Mouse (Mus musculus) kidney, adult 2 months (tissue): ENCODE measurements around the gene Add3. TPM values are rescaled to one million over a fixed set of nuclear protein-coding genes. Genes with fewer than 3 reads are reported as not detected.

Experiments used
- DNase-seq: peaks from one replicate; pipeline ENCODE4 v3.0.0; 2021
- H3K27ac ChIP-seq: fragments of 200-500 bp; 2 replicates; pipeline ENCODE4 v1.5.1; 2012; ENCODE audit warnings: low read depth, low read length, control low read depth, inconsistent platforms; ENCODE audit not compliant: insufficient read depth
- H3K27me3 ChIP-seq: fragments of 200-500 bp; replicated peaks from 2 replicates; pipeline ENCODE4 v1.6.1; 2012; ENCODE audit warnings: mild to moderate bottlenecking, moderate library complexity, low read length, inconsistent platforms; ENCODE audit not compliant: control insufficient read depth, insufficient read depth
- H3K36me3 ChIP-seq: fragments of 200-500 bp; 2 replicates; pipeline ENCODE4 v1.6.1; 2012; ENCODE audit warnings: mild to moderate bottlenecking, moderate library complexity, low read length, inconsistent platforms; ENCODE audit not compliant: control insufficient read depth, insufficient read depth
- H3K4me1 ChIP-seq: fragments of 200-500 bp; 2 replicates; pipeline ENCODE4 v1.6.1; 2011; ENCODE audit warnings: low read length; ENCODE audit not compliant: control insufficient read depth, insufficient read depth
- H3K4me3 ChIP-seq: fragments of 200-500 bp; 2 replicates; pipeline ENCODE4 v1.5.1; 2011; ENCODE audit warnings: mild to moderate bottlenecking, low read depth, low read length, control low read depth; ENCODE audit not compliant: insufficient read depth
- CTCF ChIP-seq: fragments of 200-500 bp; conservative IDR thresholded peaks from 2 replicates; pipeline ENCODE4 v1.5.1; 2011; ENCODE audit warnings: low read depth, mild to moderate bottlenecking, control low read depth, low read length, moderate library complexity, mixed read lengths; ENCODE audit not compliant: insufficient read depth, insufficient read length
- POLR2A ChIP-seq: fragments of 200-500 bp; IDR thresholded peaks from one replicate; pipeline ENCODE4 v1.6.1; 2011; ENCODE audit warnings: low read depth, low read length, control low read depth
- WGBS: fragments of 180-500 bp; shearing (Covaris S2); methylation state at CpG from one replicate; pipeline ENCODE4 v1.1.7; 2018; 5-methylcytosine and 5-hydroxymethylcytosine counted together
- polyA plus RNA-seq: library from polyadenylated mRNA; depleted of rRNA; stranded (reverse); fragments of >200 nt; gene quantifications from 2 replicates; pipeline ENCODE4 v1.2.3, GENCODE M21; 2012

Gene Add3
- polyA plus RNA-seq, 1 experiment, result 61.6 TPM

DNA sequence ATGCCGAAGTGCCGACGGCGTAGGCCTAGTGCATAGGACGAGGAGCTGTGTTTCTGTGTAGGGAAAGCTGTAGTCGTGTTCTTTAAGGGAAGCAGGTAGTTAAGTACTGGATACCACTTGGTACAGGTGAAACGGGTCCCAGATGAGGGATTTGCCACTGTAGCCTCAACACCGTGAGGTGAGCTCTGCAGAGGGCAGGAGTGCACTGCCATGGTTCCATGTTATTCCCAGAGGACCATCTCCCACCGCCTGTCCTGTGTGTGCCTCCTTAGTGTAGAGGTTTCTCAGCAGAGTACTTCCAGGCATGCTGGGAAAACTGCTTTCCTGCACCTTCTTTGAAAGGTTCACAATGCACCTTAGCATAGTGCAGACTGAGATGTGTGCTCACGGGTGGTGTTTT is 26.1 kb downstream of the Add3 start:
- H3K4me3 ChIP-seq, result no peak overlapping the region
- no peak for DNase-seq
- no peak for TF ChIP-seq POLR2A
- no peak for TF ChIP-seq CTCF
- no peaks in the 10 kb centered on the region for H3K27me3 ChIP-seq
- peaks cover 14% of the 10 kb centered on the region for H3K4me1 ChIP-seq
- H3K27ac ChIP-seq, result no peak overlapping the region
- WGBS, result 88% methylated on average over 10 of the region's 10 CpGs
- no peaks in the 10 kb centered on the region for H3K36me3 ChIP-seq

DNA sequence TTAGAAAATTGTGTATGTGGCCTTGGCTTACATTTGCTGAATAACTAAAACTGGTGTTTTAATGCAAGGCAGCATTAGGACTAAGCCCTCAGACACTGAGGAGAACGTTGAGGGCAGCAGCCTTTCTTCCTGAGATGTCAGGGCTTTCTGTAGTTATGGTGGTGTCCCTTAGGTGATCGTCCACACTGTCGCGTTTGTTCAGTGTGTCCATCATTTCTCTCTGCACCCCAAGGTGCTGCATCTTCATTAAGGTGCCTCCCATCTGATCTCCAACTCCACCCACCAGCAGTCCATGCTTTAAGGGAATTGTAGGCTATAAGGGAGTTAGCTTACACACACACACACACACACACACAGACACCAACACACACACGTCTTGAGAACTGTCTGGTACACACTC is 28.3 kb downstream of the Add3 start:
- H3K27me3 ChIP-seq, result no peaks in the 10 kb centered on the region
- H3K27ac ChIP-seq, result no peak overlapping the region
- H3K4me3 ChIP-seq, result no peak overlapping the region
- 66% methylated on average over 5 of the region's 5 CpGs for WGBS
- TF ChIP-seq POLR2A, result no peak
- TF ChIP-seq CTCF, result no peak
- no peak for DNase-seq
- H3K4me1 ChIP-seq, result peaks cover 14% of the 10 kb centered on the region
- H3K36me3 ChIP-seq, result no peaks in the 10 kb centered on the region

DNA sequence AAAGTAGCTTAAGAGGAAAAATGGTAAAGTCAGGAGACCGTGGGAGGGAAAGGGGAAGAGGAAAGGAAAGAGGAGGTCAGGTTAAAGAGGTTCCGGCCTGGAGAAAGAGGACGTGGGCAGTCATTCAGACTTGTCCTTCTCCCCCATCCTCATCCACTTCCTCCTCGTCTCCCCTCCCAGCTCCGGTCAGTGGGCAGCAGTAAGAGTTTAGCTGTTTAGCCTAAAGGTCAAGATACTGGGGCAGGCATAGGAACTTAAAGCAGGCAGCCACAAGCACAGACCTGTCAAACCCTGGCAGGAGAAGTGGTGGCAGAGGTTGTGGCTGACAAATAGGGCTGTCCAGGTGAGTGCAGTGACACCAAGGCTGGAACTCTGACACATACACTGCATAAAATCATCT is 30.4 kb downstream of the Add3 start:
- Histone ChIP-seq H3K36me3 (no peaks in the 10 kb centered on the region), H3K27ac (no peak overlapping the region), H3K4me3 (no peak overlapping the region), H3K4me1 (peaks cover 10% of the 10 kb centered on the region), H3K27me3 (no peaks in the 10 kb centered on the region)
- 56% methylated on average over 5 of the region's 5 CpGs for WGBS
- TF ChIP-seq POLR2A, result no peak
- TF ChIP-seq CTCF, result no peak
- no peak for DNase-seq

DNA sequence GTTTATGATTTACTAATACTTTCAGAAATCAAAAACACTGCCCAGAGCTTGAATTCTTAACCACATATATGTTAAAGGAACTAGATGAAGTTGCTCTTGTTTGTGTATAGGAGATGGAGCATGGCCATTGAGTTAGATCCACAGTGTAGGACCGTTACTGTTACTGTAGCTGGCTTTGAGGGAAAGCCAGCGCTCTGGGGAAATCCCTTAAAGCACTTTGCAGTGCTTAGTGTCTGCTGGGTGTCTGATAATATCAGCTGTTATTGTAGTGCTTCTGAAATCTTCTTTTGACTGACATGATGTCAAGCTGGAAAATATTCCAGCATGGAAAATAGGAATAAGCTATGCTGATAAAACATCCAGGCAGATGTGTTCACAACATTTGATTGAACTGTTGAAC is 33.8 kb downstream of the Add3 start:
- no peaks in the 10 kb centered on the region for H3K36me3 ChIP-seq
- H3K27me3 ChIP-seq, result no peaks in the 10 kb centered on the region
- no peak for DNase-seq
- H3K27ac ChIP-seq, result no peak overlapping the region
- 88% methylated on average over 2 of the region's 2 CpGs for WGBS
- H3K4me3 ChIP-seq, result no peak overlapping the region
- peaks cover 6% of the 10 kb centered on the region; the same call in 1 of the 2 replicates for H3K4me1 ChIP-seq
- TF ChIP-seq CTCF, result no peak
- no peak for TF ChIP-seq POLR2A

DNA sequence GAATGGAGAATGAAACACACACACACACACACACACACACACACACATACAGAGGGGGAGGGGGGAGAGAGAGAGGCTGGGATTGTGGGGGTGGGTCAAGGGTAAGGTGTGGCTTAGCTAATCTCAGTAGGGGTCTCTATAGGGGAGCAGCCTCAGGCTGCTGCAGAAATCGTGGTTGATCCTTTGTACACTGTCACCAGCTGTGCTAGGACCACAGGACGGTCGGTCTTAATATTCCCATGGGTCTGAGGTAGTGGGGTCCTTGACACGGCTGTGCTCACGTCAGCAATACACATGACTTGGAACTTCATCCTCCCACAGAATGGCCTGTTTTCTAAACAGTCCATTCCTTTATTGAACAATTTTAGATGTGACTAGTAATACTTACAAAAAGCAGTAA is 35.3 kb downstream of the Add3 start:
- 73% methylated on average over 5 of the region's 5 CpGs for WGBS
- no peak for TF ChIP-seq POLR2A
- Histone ChIP-seq H3K36me3 (no peaks in the 10 kb centered on the region), H3K27me3 (no peaks in the 10 kb centered on the region), H3K4me3 (no peak overlapping the region), H3K4me1 (peaks cover 9% of the 10 kb centered on the region), H3K27ac (no peak overlapping the region)
- DNase-seq, result no peak

DNA sequence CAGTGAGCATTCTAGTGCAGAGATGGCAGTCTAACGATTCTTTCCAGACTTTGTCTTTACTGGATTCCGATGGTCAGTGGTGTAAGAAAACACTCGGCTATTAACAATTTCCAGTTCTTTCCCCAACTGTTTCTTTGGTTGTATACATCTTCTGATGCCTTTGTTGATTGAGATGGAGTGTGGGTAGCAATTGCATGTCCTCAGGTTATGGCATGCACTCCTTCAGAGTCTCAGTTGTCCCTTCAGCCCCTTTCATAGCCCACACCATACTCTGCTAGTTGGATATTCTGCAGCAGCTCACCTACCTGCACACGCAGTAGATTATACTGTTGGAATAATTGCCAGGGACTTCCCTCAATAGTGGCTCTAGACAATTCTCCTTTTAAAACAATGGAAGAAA is 36.3 kb downstream of the Add3 start:
- DNase-seq, result no peak
- Histone ChIP-seq H3K4me3 (no peak overlapping the region), H3K27me3 (no peaks in the 10 kb centered on the region), H3K27ac (0 out of 2 replicates have a peak overlapping the region, but pooled peaks have one; percentile 22), H3K4me1 (peaks cover 16% of the 10 kb centered on the region), H3K36me3 (no peaks in the 10 kb centered on the region)
- TF ChIP-seq POLR2A (no peak), CTCF (no peak)
- WGBS, result 66% methylated on average over 4 of the region's 4 CpGs

DNA sequence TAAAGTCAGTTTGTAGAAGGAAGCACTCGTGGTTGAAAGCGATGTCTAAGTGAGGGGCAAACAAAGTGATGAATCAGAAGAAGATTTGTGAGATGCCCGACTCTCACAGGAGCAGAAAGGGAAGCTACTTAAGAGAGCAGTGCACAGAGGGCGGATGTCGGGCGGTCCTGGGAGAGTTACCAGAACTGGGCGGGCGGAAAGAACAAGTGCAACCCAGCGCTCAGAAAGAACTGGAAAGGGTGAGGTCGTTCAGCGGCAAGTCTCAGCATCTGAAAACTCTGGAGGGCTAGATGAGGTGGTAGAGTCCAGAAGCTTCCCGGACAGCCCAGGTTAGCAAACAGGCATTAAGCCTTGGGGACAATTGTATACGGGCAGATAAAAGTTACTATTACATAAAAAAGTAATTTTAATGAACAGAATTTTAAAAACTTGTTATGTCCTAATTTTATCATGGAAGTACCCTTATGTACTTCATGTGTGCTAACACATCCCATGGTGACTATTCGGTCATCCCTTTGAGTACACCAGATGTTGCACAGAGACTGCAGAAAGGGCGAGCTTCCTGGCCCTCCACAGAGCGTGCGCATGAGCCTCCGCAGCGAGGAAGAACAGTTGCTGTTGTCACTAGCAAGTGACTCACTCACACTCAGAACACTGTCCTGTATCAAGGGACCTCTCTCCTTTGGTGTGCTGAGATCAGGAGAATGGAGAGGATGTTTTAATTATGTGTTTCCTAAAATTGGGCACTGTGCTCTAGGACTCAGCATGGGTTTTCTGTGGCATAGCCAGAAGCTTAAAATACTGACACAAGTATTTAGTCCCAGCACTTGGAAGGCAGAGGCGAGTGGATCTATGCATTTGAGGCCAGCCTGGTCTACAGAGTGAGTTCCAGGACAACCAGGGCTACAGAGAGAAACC is 38.6 kb downstream of the Add3 start:
- Histone ChIP-seq H3K4me3 (no peak overlapping the region), H3K27me3 (no peaks in the 10 kb centered on the region), H3K4me1 (peaks cover 16% of the 10 kb centered on the region), H3K27ac (no peak overlapping the region), H3K36me3 (no peaks in the 10 kb centered on the region)
- 95% methylated on average over 20 of the region's 20 CpGs for WGBS
- DNase-seq, result no peak
- no peak for TF ChIP-seq POLR2A
- no peak for TF ChIP-seq CTCF
